Mouse (Mus musculus) heart, adult 11 months (tissue): ENCODE results near the gene Lsamp.

Experiments
- DNase-seq: peaks from one replicate; pipeline ENCODE4 v3.0.0; 2022

The Lsamp gene

GRCm38 (mm10) chr16:40968088-40968860, 984.1 kb downstream of the Lsamp start:
- peak; percentile 88 for DNase-seq

GRCm38 (mm10) chr16:40971382-40971781, 987.2 kb downstream of the Lsamp start:
- no peak for DNase-seq

- DNase-seq, result no peak
Measured at GRCm38 (mm10) chr16:40974084-40974483, 989.9 kb downstream of the Lsamp start.

DNA sequence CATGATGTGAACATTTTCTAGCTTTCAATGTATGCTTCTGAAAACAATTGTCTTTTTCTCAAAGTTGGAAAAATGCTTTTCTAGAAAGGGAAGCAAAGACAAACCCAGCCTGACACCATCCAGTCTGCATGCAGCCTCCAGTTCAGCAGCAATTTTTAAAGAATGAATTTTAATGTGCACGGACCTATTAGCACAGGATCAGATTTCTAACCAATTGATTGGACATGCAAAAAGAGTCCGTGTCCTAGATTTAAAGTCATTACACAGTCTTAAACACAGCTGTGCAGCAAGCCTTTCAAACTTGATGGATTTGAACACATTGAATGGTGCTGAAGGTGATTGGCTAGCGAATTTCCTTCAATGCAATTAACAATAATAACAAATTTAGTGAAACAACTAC, 998.9 kb downstream of the Lsamp start:
- no peak for DNase-seq

- DNase-seq, result no peak
Measured at GRCm38 (mm10) chr16:41007569-41007968, 1023.4 kb downstream of the Lsamp start.

GRCm38 (mm10) chr16:41034746-41035145, 1050.6 kb downstream of the Lsamp start:
- DNase-seq, result no peak

DNA sequence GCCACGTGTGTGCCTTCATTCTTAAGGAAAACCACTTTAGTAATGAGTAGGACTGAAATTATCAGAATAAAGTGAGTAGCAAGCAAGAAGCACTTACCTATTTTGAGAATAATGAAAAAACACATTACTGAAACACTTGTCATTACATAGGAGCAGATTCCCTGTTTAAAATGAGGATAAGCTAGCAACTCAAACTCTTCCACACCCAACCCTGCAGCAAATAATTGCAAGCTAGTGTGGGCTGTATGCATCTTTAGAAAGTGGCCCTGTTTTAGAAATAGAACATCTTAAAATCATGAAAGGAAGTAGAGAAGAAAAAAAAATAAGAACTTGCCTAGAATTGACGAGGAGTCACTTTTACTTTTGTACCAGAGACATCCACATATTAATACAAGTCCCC, 1057.5 kb downstream of the Lsamp start:
- no peak for DNase-seq

GRCm38 (mm10) chr16:41063270-41063857, 1079.2 kb downstream of the Lsamp start:
- no peak for DNase-seq

GRCm38 (mm10) chr16:41073470-41073869, 1089.3 kb downstream of the Lsamp start:
- no peak for DNase-seq

GRCm38 (mm10) chr16:41088648-41089047, 1104.5 kb downstream of the Lsamp start:
- DNase-seq, result no peak

- DNase-seq, result no peak
Measured at GRCm38 (mm10) chr16:41090092-41090491, 1105.9 kb downstream of the Lsamp start.

DNA sequence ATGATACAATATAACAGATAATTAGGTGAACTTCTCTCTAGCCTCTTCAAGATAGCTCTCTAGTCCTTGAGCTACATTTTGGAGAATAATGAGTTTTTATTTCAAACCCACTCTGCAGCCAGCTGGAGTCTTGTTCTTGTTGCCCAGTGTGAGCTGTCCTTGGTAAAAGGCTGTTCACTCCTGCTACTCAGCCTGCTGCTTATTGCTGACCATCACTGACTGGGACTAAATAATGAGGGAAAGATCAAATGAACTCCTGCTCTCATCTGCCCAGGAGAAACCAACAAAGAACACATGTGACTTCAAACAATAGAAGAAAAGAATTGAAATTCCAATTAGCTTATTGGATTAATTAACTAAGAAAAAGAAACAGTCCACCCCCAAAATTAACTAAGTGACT, 1107.1 kb downstream of the Lsamp start:
- DNase-seq, result no peak

DNA sequence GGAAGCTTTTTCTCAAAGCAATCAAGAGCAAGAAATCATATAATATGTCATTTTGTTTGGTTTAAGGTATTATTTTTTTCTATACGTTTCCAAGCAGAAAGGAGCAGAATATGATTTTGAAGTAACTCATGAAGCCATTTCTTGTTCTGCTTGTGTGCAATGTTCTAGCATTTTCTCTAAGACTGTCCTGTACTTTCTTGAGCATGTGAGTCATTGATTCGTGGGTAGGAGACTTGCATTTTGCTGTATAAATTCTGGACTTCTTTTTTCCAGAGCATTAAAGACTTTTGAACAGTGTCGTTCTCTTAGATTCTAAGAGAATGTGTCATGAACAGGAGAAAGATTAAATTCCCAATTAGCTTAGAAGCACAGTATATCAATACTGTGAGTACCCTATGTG, 1118.6 kb downstream of the Lsamp start:
- DNase-seq, result no peak

DNA sequence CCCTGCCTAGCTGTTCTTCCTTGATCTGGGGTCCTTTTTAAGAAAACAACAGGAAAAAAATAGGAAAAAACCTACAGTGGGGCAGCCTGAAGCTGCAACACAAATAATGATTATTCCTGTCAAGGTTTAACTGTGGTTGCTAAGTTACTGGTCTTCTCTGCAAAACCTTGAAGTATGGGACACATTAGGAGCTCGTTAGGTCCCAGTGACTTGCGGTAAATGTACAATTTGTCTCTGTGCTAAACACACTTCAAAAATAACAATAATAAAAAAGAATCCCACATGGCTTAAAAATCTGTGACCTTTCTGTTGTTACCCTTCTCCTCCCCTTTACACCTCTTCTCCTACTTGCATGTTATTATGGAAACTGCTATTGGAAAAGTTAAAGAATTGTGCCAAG, 1140.2 kb downstream of the Lsamp start:
- DNase-seq, result no peak

DNA sequence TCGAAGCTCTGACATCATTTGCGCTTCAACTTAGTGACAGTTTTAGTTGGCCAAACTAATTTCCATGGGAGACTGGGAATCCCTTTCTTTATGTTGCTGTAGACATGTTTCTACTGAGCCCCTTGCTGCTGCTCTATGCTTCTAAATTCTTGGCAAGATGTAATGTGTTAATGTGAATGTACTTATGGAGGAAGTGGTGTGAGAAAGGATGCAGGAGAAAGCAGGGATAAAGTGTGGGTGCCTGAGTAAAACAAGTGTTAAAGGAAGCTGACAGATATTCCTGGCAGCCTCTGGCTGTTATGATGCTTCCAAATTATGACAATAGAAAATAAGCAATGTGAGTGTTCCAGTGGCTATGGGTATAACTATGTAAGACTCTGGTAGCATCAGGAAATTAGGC, 1140.9 kb downstream of the Lsamp start:
- DNase-seq, result no peak

- no peak for DNase-seq
Measured at GRCm38 (mm10) chr16:41131053-41131452, 1146.9 kb downstream of the Lsamp start.

DNA sequence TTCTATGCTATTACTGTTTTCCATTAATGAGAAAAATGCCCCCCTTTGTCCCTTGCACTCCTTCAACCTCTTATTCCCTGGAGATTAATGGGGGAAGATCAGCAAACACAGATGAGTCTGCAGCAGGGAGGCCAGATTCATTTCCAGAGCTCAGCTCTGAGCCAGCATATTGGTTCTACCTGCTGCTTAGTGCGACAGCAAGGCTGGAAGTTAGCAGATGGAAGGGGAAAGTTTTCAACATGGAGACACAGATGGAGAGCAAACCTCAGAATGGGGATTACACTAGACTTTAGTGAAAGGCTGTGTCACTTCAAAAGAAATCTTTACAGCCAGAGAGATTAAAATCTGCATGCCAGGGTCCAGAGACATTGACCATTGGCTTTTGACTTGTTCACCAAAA, 1188.7 kb downstream of the Lsamp start:
- DNase-seq, result no peak

DNA sequence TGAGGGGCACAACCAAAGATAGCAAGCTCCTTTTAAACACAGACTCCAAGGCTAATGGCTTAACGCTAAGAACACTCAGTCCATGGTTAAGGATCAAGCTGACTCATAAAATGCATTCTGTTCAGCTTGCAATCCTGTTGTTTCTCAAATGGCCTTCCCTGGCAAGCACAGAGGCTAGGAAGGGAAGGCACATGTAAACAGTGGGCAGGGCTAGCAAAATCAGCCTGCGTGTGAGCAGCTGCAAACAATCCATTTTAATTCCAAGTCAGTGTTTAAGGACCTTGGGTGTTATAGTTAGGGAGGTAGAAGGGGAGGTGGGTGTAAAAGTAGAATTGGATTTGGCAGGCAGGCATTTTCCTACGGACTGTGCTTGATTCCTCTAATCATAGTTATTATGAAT, 1195.4 kb downstream of the Lsamp start:
- DNase-seq, result peak; percentile 39

DNA sequence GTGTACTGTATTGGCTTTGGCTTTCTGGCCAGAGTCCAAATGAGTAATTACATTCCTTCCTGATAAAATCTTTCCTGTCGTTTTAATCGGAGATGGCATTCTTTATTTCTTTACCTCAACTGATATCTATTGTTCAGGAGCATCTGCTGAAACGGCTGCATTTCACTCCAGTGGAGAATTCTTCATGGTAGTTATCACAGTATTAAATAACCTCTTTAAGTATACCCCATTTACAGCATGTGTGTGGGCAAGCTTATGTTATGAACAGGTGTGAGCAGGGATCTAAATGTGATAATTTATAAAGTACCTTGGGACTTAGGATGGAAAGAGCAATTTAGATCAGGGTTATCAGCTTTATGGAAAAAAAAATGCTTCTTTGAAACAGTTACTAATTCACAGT, 1196.7 kb downstream of the Lsamp start:
- no peak for DNase-seq

DNA sequence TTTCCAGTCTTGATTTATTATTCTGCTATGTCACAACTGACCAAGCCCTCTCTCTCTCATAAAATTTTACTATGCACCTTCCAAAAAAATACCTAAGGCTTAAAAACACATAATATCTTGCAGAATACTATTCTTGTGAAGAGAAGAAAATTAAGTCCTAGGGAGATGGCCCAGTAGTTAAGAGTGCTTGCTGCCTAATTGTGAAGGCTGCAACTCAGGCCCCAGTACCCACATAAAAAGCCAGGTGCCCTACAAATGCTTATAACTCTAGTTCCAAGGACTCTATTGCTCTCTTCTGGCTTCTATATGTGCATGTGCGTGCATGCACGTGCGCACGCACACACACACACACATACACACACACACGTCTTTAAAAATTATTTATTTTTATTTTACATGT, 1225.9 kb downstream of the Lsamp start:
- DNase-seq, result no peak

DNA sequence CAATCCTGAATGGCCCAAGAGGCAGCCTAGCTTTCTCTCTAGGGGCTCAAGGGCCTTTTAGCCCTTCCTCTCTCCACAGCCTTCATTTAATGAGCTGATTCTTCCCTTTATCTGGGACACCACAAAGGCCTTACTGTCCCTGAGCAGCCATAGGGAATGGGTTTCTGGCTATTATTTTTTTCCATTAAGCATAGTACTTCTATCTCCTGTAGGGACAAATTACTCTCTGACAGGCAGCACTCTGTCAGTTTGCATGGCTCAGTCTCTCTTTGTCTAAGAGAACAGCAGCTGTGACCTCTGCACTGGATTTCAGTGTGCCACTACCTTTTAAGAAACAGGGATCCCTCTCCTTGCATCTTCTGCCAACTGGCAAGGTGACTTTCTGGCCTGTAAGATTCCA, 1251.7 kb downstream of the Lsamp start:
- peak; percentile 81 for DNase-seq

- no peak for DNase-seq
Measured at GRCm38 (mm10) chr16:41242841-41243240, 1258.7 kb downstream of the Lsamp start.

DNA sequence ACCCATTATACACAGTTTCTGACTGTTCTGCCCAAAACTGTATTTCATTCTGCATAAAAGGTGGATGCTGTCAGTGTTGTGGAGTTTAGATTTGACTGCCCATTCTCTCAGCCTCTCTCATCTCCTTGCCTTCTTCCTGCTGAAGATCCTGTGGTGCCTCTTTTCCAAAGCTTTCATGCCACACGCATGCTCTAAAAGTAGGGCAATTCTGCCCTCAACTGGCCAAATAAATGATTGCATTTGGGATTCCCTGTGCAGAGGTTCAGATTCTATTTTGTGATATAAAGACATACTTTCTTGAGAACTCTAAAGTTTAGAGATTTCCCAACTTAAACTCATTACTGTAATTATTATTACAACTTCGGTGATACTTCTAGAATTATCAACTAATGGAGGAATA, 1260.5 kb downstream of the Lsamp start:
- DNase-seq, result no peak

DNA sequence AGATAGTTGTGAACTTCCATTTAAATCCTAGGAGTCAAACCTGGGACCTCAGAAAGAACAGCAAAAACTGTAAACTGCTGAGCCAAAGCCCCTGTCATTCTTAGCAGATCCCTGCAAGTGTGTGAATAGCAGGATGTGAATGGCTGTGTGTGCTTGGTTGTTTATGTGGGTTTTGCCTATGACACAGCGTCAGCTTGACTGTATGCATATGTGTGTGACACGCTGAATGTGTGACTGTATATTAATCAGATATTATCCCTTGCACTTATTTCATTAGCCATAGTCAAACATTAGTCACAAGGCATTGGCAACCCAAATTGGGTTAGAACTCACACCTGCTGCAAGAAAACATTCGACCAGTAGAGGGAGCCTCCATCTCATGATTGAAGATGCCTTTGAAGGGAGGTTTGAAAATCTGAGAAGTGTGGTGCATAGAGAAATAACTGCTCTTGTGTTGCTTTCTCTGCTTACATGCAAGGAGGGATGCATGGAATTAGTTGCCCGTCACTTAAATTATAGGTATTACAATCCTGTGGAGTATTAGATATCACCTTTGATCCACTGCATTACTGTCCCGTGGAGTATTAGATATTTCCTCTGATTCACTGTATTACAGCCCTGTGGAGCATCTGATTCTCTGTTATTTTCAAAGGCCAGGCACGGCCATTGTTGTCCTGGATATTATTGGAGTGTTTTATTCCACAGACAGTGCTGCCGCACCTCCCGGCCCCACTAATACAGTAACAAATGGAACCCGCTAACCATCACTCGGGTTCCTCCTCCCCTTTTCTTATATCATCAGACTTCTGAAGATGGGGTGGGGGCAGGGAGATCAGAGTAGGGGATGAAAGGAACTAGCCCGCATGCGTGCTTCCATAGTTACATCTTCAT, 1274.2 kb downstream of the Lsamp start:
- DNase-seq, result peak; percentile 46
